Mouse (Mus musculus) bone marrow macrophage, adult 2 months (primary cell): ENCODE measurements around the gene Nfkb2.

Experiments
- CTCF ChIP-seq: IDR thresholded peaks from 2 replicates; pipeline ENCODE4 v1.5.1; 2012; ENCODE audit warnings: low read depth, mild to moderate bottlenecking, low read length, moderate library complexity
- POLR2A ChIP-seq: IDR thresholded peaks from 2 replicates; pipeline ENCODE4 v1.6.1; 2012; ENCODE audit warnings: mild to moderate bottlenecking, low read depth, low read length, borderline replicate concordance

DNA sequence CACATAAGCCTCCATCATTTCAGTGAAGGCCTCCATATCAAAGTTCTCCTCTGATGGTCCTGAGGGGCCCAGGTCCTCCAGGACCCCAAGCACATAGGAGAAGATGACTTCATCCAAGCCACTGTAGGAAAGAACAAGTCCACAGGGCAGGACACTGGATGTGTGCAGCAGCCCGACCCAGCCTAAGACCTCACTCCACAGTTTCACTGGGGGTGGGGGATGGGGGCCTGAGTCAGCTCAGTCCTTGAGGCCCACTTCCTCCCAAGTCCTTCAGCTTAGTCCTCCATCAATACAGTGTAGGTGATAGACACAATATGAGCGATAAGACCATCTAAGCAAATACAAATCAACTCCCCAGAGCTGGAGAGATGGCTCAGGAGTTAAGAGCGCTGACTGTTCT is 27.8 kb downstream of the Nfkb2 start:
- TF ChIP-seq CTCF (no peak), POLR2A (no peak)
